Mouse (Mus musculus) heart, postnatal 0 days (tissue): ENCODE results near the gene 1700037C18Rik.

Experiments used
- CTCF ChIP-seq: IDR thresholded peaks from 2 replicates; pipeline ENCODE4 v1.5.1; 2016; ENCODE audit warnings: antibody characterized with exemption, control low read depth, low read depth
- EP300 ChIP-seq: IDR thresholded peaks from 2 replicates; pipeline ENCODE4 v1.6.1; 2016; ENCODE audit warnings: antibody characterized with exemption, low read depth

DNA sequence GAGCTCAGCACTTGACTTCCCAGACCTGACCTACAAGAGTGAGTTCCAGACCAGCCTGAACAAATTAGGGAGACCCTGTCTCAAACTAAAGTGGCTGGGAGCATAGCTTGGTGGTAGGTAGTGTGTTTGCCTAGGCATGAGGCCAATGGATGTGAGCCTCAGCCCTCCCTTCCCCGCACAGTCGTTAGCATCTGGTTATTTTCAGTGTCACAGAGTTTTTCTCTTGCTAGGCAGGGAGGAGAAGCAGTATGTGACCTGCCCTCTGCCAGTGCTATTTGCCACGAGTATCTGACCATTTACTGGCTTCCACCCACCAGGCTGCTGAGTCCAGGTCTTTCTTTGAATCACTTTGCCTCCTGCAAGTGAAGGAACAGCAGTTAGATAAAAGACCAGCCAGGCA lies 14.8 kb downstream of the 1700037C18Rik start:
- TF ChIP-seq CTCF (no peak), EP300 (no peak)
